Mouse (Mus musculus) stomach, postnatal 0 days (tissue): ENCODE results near the gene Gm20479. TPM values are rescaled to one million over a fixed set of nuclear protein-coding genes. Genes with fewer than 3 reads are reported as not detected.

Experiments used
- ATAC-seq: fragments of 200-750 bp; cut with Nextera tagmentation; 2 replicates; pipeline ENCODE4 v1.8.0; 2017; ENCODE audit not compliant: low FRiP score, low TSS enrichment
- DNase-seq: peaks from one replicate; pipeline ENCODE4 v3.0.0-alpha.2; 2016; ENCODE audit warnings: low spot score
- H3K27ac ChIP-seq: fragments of 300-500 bp; sonication (generic); replicated peaks from 2 replicates; pipeline ENCODE4 v1.5.1; 2014; ENCODE audit warnings: mild to moderate bottlenecking, control low read depth
- H3K27me3 ChIP-seq: fragments of 300-500 bp; sonication (generic); 2 replicates; pipeline ENCODE4 v1.6.1; 2014; ENCODE audit warnings: low read length; ENCODE audit not compliant: control insufficient read depth, insufficient read depth
- H3K36me3 ChIP-seq: fragments of 300-500 bp; sonication (generic); 2 replicates; pipeline ENCODE4 v1.6.1; 2014; ENCODE audit warnings: low read length, mixed read lengths; ENCODE audit not compliant: control insufficient read depth, insufficient read depth
- H3K4me1 ChIP-seq: fragments of 300-500 bp; sonication (generic); replicated peaks from 2 replicates; pipeline ENCODE4 v1.6.1; 2014; ENCODE audit warnings: antibody characterized with exemption; ENCODE audit not compliant: control insufficient read depth, insufficient read depth
- H3K4me2 ChIP-seq: fragments of 300-500 bp; sonication (generic); replicated peaks from 2 replicates; pipeline ENCODE4 v1.6.1; 2014; ENCODE audit warnings: low read depth, mild to moderate bottlenecking, control low read depth, moderate library complexity
- H3K4me3 ChIP-seq: fragments of 300-500 bp; sonication (generic); 2 replicates; pipeline ENCODE4 v1.5.1; 2014; ENCODE audit warnings: low read depth, low read length, control low read depth
- H3K9ac ChIP-seq: fragments of 300-500 bp; sonication (generic); 2 replicates; pipeline ENCODE4 v1.6.1; 2014; ENCODE audit warnings: mild to moderate bottlenecking, low read length, control low read depth, mixed read lengths
- H3K9me3 ChIP-seq: fragments of 300-500 bp; sonication (generic); 2 replicates; pipeline ENCODE4 v1.6.1; 2016; ENCODE audit warnings: low read length; ENCODE audit not compliant: control insufficient read depth
- CTCF ChIP-seq: IDR thresholded peaks from 2 replicates; pipeline ENCODE4 v1.5.1; 2016; ENCODE audit warnings: antibody characterized with exemption, low read depth, mild to moderate bottlenecking, moderate library complexity
- EP300 ChIP-seq: optimal IDR thresholded peaks from 2 replicates; pipeline ENCODE3; 2016; ENCODE audit warnings: antibody characterized with exemption
- WGBS: fragments of 180-500 bp; shearing (Covaris S2); extraction: QIAGEN DNeasy Blood & Tissue Kit; methylation state at CpG from one replicate; pipeline ENCODE4 v1.1.7; 2014; 5-methylcytosine and 5-hydroxymethylcytosine counted together
- polyA plus RNA-seq: library from polyadenylated mRNA; unstranded; fragments of >200 nt; fragmentation: Nextera tagmentation; extraction: Ambion mirVana; gene quantifications from 2 replicates; pipeline ENCODE4 v1.2.1, GENCODE M21; 2015

Gm20479 gene
- polyA plus RNA-seq, 1 experiment from 2014 or later, result 0.28 TPM

GRCm38 (mm10) chr7:27335011-27335720 is 22.1 kb downstream of the Gm20479 start:
- Histone ChIP-seq H3K4me2 (0 out of 2 replicates have a peak overlapping the region, but pooled peaks have one; percentile 93), H3K27ac (peak overlapping the region; percentile 93), H3K27me3 (no peaks in the 10 kb centered on the region), H3K4me3 (no peak overlapping the region), H3K36me3 (no peaks in the 10 kb centered on the region), H3K4me1 (peaks cover 7% of the 10 kb centered on the region; the same call in 1 of the 2 replicates), H3K9me3 (no peaks in the 10 kb centered on the region), H3K9ac (no peak overlapping the region)
- ATAC-seq (no peak), DNase-seq (no peak)
- no peak for TF ChIP-seq EP300
- no peak for TF ChIP-seq CTCF
- WGBS, result 46% methylated on average over 15 of the region's 15 CpGs

DNA sequence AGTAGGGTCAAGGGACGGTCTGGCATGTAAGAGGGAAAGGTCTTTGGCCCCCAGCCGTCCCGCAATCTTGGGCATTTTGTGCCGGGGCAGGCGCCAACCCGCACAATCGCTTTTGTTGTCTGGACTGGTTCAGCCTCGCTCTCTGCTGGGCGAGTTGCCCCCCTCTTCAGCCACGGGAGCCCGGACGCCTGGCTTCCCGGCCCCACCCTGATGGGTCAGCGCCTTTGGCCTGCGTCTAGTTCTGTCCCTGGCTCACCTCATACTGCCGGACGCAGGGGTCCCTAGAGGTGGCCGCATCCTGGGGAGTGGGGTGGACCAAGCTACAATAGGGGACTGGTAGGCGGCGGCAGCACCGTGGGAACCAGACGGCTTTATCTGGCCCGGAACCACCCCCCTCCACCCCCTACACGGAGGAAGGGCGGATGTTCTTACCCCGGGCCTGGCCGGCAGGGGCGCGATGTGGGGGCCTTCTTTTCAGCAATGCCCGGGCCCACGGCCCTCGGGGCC is 22.8 kb downstream of the Gm20479 start:
- H3K27ac ChIP-seq, result peak overlapping the region; percentile 93
- no peaks in the 10 kb centered on the region for H3K9me3 ChIP-seq
- TF ChIP-seq CTCF (peak; percentile 37; the same call in 1 of the 2 replicates), EP300 (no peak)
- H3K4me3 ChIP-seq, result peak overlapping the region; percentile 72; the same call in 1 of the 2 replicates
- H3K9ac ChIP-seq, result peak overlapping the region; percentile 18; the same call in 1 of the 2 replicates
- 9% methylated on average over 32 of the region's 32 CpGs for WGBS
- ATAC-seq (no peak), DNase-seq (no peak)
- peaks cover 7% of the 10 kb centered on the region; the same call in 1 of the 2 replicates for H3K4me1 ChIP-seq
- H3K36me3 ChIP-seq, result no peaks in the 10 kb centered on the region
- H3K27me3 ChIP-seq, result no peaks in the 10 kb centered on the region
- H3K4me2 ChIP-seq, result peak overlapping the region; percentile 93

DNA sequence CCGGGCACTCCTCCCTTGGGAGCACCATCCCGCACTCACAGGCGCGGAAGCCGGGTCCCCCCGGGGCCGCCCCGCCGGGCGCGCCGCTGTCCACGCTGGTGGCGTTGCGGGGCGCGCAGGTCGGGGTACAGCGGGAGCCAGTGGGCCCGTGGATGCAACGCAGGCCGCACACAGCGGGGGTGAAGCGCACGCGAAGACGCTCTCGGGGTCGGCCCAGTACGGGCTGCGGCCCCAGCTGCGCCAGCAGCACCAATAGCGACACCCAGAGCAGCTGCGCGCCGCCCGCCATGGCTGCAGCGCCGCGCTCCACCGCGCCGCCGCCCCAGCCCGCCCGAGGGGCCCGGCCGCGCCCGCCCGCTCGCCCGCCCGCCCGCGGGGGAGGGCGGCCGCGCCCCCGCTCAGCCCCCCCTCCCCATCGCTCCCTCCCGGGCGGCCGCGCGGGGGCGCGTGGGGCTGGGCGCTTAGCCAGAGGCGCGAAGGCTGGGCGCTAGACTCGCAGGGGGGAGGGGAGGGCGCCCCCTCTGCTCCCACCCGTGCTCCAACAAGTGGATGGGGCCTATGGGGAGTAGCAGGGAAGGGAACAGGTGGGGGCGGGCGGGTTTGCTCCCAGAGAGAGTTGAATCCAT is 23.8 kb downstream of the Gm20479 start:
- TF ChIP-seq CTCF, result peak; percentile 42
- TF ChIP-seq EP300, result no peak
- DNase-seq, result no peak
- Histone ChIP-seq H3K4me3 (peak overlapping the region; percentile 72), H3K36me3 (no peaks in the 10 kb centered on the region), H3K4me1 (peaks cover 7% of the 10 kb centered on the region; the same call in 1 of the 2 replicates), H3K9ac (peak overlapping the region; percentile 77), H3K4me2 (peak overlapping the region; percentile 93), H3K9me3 (no peaks in the 10 kb centered on the region), H3K27me3 (no peaks in the 10 kb centered on the region), H3K27ac (peak overlapping the region; percentile 93)
- no peak for ATAC-seq
- under 1% methylated on average over 25 of the region's 77 CpGs for WGBS

- DNase-seq, result peak; percentile 92
- Histone ChIP-seq H3K9me3 (no peaks in the 10 kb centered on the region), H3K27me3 (no peaks in the 10 kb centered on the region), H3K9ac (peak overlapping the region; percentile 77), H3K4me2 (peak overlapping the region; percentile 93), H3K4me3 (peak overlapping the region; percentile 72), H3K27ac (peak overlapping the region; percentile 93), H3K36me3 (no peaks in the 10 kb centered on the region; the same call in 1 of the 2 replicates), H3K4me1 (peaks cover 7% of the 10 kb centered on the region; the same call in 1 of the 2 replicates)
- TF ChIP-seq CTCF, result peak; percentile 88
- peak; percentile 80 for TF ChIP-seq EP300
- under 1% methylated on average over 37 of the region's 39 CpGs for WGBS
- peak; percentile 39 for ATAC-seq
Measured at GRCm38 (mm10) chr7:27332353-27333199, 24.6 kb downstream of the Gm20479 start.

DNA sequence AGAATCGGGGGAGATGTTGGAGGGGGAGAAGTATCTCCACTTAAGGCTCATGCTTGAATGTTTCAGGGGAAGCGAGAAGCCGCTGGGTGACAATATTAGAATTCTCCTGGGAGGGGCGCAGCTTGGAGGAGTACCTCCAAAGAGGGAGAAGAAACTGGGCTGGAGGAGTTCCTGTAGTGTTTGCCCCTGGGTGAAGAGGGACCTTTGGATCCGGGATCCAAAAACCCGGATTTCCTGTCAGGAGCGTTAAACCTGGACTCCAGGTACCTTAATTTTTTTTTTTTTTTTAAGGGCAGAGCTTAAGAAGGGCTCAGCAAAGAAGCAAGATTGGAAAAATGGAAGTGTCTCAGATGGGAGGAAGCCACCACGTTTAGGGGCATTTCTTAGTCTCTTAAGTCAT is 25.4 kb downstream of the Gm20479 start:
- peak overlapping the region; percentile 72 for H3K4me3 ChIP-seq
- WGBS, result 2% methylated on average over 8 of the region's 8 CpGs
- peak overlapping the region; percentile 93 for H3K27ac ChIP-seq
- ATAC-seq (no peak), DNase-seq (no peak)
- no peaks in the 10 kb centered on the region for H3K27me3 ChIP-seq
- H3K36me3 ChIP-seq, result no peaks in the 10 kb centered on the region; the same call in 1 of the 2 replicates
- H3K9me3 ChIP-seq, result no peaks in the 10 kb centered on the region
- H3K4me2 ChIP-seq, result peak overlapping the region; percentile 93
- H3K9ac ChIP-seq, result peak overlapping the region; percentile 77
- peaks cover 4% of the 10 kb centered on the region; the same call in 1 of the 2 replicates for H3K4me1 ChIP-seq
- TF ChIP-seq EP300 (no peak), CTCF (no peak)
